ENCODE assay signal across 12 mouse cellular contexts in genomic region chr6:30618735-30619134, GRCm38 (mm10). TPM values are rescaled to one million over a fixed set of nuclear protein-coding genes. Genes with fewer than 3 reads are reported as not detected.
DNase-seq lines count a peak whose midpoint lies in the region; ATAC-seq and TF ChIP-seq lines count a peak whose summit lies in the region.
"Had no signal": no experiment of that assay in that cellular context is flagged by ENCODE, and none has a peak within 500 bp of the region (broad histone marks: within the 10 kb centered on the region; RNA-seq: fewer than 3 reads in every experiment).

No protein-coding gene starts in this region.

- DNase-seq in heart, postnatal 25 days (ENCODE audit: low spot score), result no peak
- peak; percentile 40 for DNase-seq in brain, embryonic 14.5 days (ENCODE audit: low read depth)
- DNase-seq in frontal cortex, postnatal 36 days (ENCODE audit: low spot score in 2 of 2), result no peak
- no peak for DNase-seq in cerebellum, postnatal 14 days
- DNase-seq in ovary, postnatal 36 days (ENCODE audit: low spot score), result no peak
- DNase-seq: cerebellum, adult 8-10 months had no signal

- intact Hi-C loops in heart, postnatal 25 days (cut with DNase I), result no loop called here

- 45% methylated on average over 6 of the region's 6 CpGs for WGBS in heart, embryonic 15.5 days
- WGBS in forebrain, embryonic 15.5 days, result 23% methylated on average over 6 of the region's 6 CpGs
- 40% methylated on average over 6 of the region's 6 CpGs for WGBS in limb, embryonic 13.5 days

- no peaks in the 10 kb centered on the region for H3K27me3 ChIP-seq in heart, embryonic 15.5 days
- no peaks in the 10 kb centered on the region for H3K27me3 ChIP-seq in forebrain, embryonic 15.5 days
- H3K27me3 ChIP-seq in limb, embryonic 13.5 days, result no peaks in the 10 kb centered on the region

- no peak for TF ChIP-seq POLR2A in brain, embryonic 14.5 days (IDR thresholded peaks at IDR 0.05; ENCODE audit: borderline replicate concordance, extremely low read depth, insufficient read depth, insufficient read length, poor library complexity, severe bottlenecking)

- H3K4me2 ChIP-seq in heart, embryonic 15.5 days, result no peak overlapping the region
- no peak overlapping the region for H3K4me2 ChIP-seq in forebrain, embryonic 15.5 days (replicated peaks)
- no peak overlapping the region for H3K4me2 ChIP-seq in limb, embryonic 13.5 days (replicated peaks)

- no peak for ATAC-seq in heart, embryonic 15.5 days (replicated peaks; ENCODE audit: insufficient number of reproducible peaks, insufficient read depth, low FRiP score, low read depth)
- no peak for ATAC-seq in forebrain, embryonic 15.5 days (replicated peaks)
- no peak for ATAC-seq in limb, embryonic 13.5 days (ENCODE audit: low FRiP score, low read depth)
- ATAC-seq: CD4-positive, CD25-positive, alpha-beta regulatory T cell, adult 4 months had no signal

- peak overlapping the region; percentile 21; the same call in 1 of the 2 replicates for H3K27ac ChIP-seq in heart, embryonic 15.5 days
- H3K27ac ChIP-seq in forebrain, embryonic 15.5 days (replicated peaks), result peak overlapping the region; percentile 90
- peak overlapping the region; percentile 89 for H3K27ac ChIP-seq in limb, embryonic 13.5 days

- no peak for TF ChIP-seq CTCF in brain, embryonic 14.5 days (IDR thresholded peaks at IDR 0.05; ENCODE audit: borderline replicate concordance, extremely low read depth, insufficient read depth, insufficient read length)

- H3K4me3 ChIP-seq in heart, embryonic 15.5 days, result no peak overlapping the region
- H3K4me3 ChIP-seq in forebrain, embryonic 15.5 days, result no peak overlapping the region
- no peak overlapping the region for H3K4me3 ChIP-seq in limb, embryonic 13.5 days

- no peaks in the 10 kb centered on the region for H3K36me3 ChIP-seq in heart, embryonic 15.5 days
- H3K36me3 ChIP-seq in forebrain, embryonic 15.5 days, result no peaks in the 10 kb centered on the region
- H3K36me3 ChIP-seq in limb, embryonic 13.5 days, result no peaks in the 10 kb centered on the region

- H3K9me3 ChIP-seq in heart, embryonic 15.5 days (replicated peaks), result no peaks in the 10 kb centered on the region
- H3K9me3 ChIP-seq in forebrain, embryonic 15.5 days, result no peaks in the 10 kb centered on the region
- H3K9me3 ChIP-seq in limb, embryonic 13.5 days, result no peaks in the 10 kb centered on the region

- H3K9ac ChIP-seq in heart, embryonic 15.5 days, result no peak overlapping the region
- H3K9ac ChIP-seq in forebrain, embryonic 15.5 days (replicated peaks), result no peak overlapping the region
- H3K9ac ChIP-seq in limb, embryonic 13.5 days, result no peak overlapping the region

- peaks cover 58% of the 10 kb centered on the region for H3K4me1 ChIP-seq in heart, embryonic 15.5 days (replicated peaks)
- H3K4me1 ChIP-seq in forebrain, embryonic 15.5 days, result peaks cover 44% of the 10 kb centered on the region
- H3K4me1 ChIP-seq in limb, embryonic 13.5 days, result peaks cover 54% of the 10 kb centered on the region

RNA-seq across cellular contexts. Expression of gene Cpa5, which starts 7.9 kb away (rescaled TPM):
- 0.32 and 0.58 TPM in 2 replicates for polyA plus RNA-seq in heart, embryonic 15.5 days (2015; fragmentation: Nextera tagmentation; extraction: Ambion mirVana)
- total RNA-seq in heart, postnatal 25 days (2021), result not detected
- 0.04 and 0.14 TPM in 2 replicates for polyA plus RNA-seq in brain, embryonic 14.5 days (2012; rRNA removed)
- polyA plus RNA-seq in forebrain, embryonic 15.5 days (2015; fragmentation: Nextera tagmentation; extraction: Ambion mirVana), result 0.13 TPM in 1 of 2 replicates, not detected in the other
- polyA plus RNA-seq in limb, embryonic 13.5 days (2015; fragmentation: Nextera tagmentation; extraction: Ambion mirVana), result 0.33 and 0.79 TPM in 2 replicates
- total RNA-seq: hematopoietic stem cell, adult 5-6 weeks; left cerebral cortex, postnatal 36 days had no signal
- polyA plus RNA-seq: CD4-positive, CD25-positive, alpha-beta regulatory T cell, adult 4 months had no signal

RNA-seq across cellular contexts. Expression of gene Cpa1, which starts 20.3 kb away (rescaled TPM):
- 3.2 and 5.0 TPM in 2 replicates for polyA plus RNA-seq in heart, embryonic 15.5 days (2015; fragmentation: Nextera tagmentation; extraction: Ambion mirVana)
- under 1 TPM in 1 of 2 experiments, not detected in 1; 0.16 TPM for total RNA-seq in heart, postnatal 25 days (2021)
- polyA plus RNA-seq in brain, embryonic 14.5 days (2012; rRNA removed), result 0.68 and 1.0 TPM in 2 replicates
- polyA plus RNA-seq in forebrain, embryonic 15.5 days (2015; fragmentation: Nextera tagmentation; extraction: Ambion mirVana), result 0.48 and 0.61 TPM in 2 replicates
- polyA plus RNA-seq in limb, embryonic 13.5 days (2015; fragmentation: Nextera tagmentation; extraction: Ambion mirVana), result 0.88 and 1.0 TPM in 2 replicates
- total RNA-seq: hematopoietic stem cell, adult 5-6 weeks; left cerebral cortex, postnatal 36 days had no signal
- polyA plus RNA-seq: CD4-positive, CD25-positive, alpha-beta regulatory T cell, adult 4 months had no signal

RNA-seq across cellular contexts. Expression of gene Cpa4, which starts 50.6 kb away (rescaled TPM):
- polyA plus RNA-seq in heart, embryonic 15.5 days (2015; fragmentation: Nextera tagmentation; extraction: Ambion mirVana), result 1.6 and 2.4 TPM in 2 replicates
- total RNA-seq in heart, postnatal 25 days (2021), result not detected
- 2.5 and 3.3 TPM in 2 replicates for polyA plus RNA-seq in brain, embryonic 14.5 days (2012; rRNA removed)
- 1.9 and 2.0 TPM in 2 replicates for polyA plus RNA-seq in forebrain, embryonic 15.5 days (2015; fragmentation: Nextera tagmentation; extraction: Ambion mirVana)
- 2.3 and 2.7 TPM in 2 replicates for polyA plus RNA-seq in limb, embryonic 13.5 days (2015; fragmentation: Nextera tagmentation; extraction: Ambion mirVana)
- total RNA-seq: hematopoietic stem cell, adult 5-6 weeks had no signal
- polyA plus RNA-seq: CD4-positive, CD25-positive, alpha-beta regulatory T cell, adult 4 months had no signal

Comparison
In these comparisons a context has a peak if more than half of its experiments do, and no peak if none do; other contexts are left out.
1. H3K27ac ChIP-seq: peak in every context shown above with its lines; median percentile 90 in forebrain, embryonic 15.5 days; 89 in limb, embryonic 13.5 days; 21 in heart, embryonic 15.5 days.